Mouse (Mus musculus) kidney, adult 18-20 months (tissue): ENCODE data around the gene Islr.

ENCODE experiments used
- DNase-seq: peaks from one replicate; pipeline ENCODE4 v3.0.0; 2021

The Islr gene

DNA sequence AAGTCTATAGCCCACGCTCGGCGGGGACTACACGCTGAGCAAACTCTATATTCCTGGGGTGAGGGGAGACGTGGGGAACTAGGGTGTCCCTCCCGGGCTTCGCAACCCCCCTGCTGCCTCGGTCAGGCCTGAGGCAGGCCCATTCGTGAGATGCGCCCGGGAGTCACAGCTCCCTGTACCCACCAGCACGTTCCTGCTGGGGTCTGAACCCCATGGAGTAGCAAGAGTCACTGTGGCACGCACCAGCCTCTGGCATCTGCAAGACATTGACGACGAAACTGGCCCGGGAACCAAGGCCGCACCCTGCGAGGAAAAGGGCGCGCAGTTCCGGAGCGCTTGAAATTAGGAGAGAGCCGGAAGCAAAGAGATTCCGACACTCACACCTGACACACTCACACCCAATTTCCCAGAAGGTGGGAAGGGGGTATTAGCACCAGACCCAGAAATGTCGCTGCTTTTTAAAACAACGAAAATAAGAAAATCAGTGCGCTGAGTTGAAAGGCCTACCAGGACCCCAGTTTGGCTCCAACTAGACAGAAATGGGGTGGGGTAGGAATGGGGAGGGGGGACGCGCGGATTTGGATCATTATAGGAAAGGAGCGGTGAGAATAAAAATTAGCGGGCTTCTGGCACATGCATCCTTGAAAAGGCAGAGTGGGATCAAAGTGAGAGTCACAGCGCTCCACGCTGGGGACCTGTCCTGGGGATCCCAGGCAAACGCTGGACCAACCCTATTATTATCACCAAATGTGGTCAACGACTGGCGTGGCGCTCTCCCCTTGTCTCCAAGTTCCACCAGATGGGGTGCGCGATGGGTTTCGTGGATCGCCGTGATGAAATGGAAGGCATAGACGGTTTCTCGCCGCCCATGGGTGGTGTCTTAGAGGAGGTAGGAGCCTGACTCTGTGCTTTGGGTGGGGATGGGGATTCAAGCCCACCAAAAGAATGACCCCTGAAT, 7.2 kb downstream of the Islr start:
- DNase-seq = no peak

DNA sequence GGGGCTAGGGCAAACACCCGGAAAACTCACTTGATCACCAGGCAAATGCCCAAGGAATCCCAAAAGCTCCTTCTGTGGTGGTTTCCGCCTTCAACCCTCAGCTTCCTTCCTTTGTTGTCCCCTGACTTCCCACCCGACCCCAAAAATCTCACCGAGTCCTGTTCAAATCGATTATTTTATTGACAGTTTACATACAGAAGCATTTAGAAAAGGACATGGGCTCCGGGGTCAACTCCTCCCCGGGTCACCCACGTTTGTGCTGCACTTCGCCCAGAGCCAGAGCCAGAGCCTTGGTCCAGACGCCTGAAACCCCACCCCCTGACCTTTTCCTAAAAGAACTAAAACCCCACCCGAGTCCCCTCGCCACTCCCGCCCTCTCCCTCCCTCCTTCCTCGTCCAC, 8.0 kb downstream of the Islr start:
- no peak for DNase-seq

DNA sequence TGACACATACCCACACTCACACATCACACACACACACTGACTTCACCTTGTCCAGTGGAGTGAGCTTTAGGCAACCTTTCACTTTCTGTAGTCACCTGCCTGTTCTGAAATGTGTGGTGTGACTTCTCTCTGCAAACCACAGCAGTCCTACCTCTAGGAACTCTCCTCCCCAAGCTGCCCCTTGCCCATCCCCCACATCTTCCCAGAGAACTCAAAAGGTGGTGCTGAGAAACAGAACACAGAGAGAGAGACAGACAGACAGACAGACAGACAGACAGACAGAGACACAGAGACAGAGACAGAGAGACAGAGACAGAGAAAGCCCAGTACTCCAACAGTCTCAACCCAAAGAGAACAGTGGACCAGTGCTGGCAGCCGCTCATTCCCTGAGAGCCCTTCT, 8.4 kb downstream of the Islr start:
- no peak for DNase-seq

DNA sequence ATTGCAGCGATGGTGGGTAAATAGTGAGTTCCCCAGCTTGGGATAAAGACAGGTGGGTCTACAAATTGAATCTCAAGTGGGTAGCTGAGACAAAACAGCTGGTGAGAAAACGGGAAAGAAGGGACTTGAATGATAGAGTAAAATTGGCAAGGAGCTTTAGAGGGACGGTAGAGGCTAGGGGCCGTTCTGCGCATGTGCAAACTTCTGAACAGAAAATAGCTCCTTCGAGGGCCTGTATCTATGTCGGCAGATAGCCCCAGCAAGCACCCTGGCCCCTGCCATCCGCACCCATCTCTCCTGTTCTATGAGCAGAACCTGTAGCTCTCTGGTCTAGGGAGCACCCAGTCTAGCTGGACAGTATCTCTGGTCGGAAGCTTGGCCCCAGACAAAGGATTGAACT, 9.9 kb downstream of the Islr start:
- no peak for DNase-seq

DNA sequence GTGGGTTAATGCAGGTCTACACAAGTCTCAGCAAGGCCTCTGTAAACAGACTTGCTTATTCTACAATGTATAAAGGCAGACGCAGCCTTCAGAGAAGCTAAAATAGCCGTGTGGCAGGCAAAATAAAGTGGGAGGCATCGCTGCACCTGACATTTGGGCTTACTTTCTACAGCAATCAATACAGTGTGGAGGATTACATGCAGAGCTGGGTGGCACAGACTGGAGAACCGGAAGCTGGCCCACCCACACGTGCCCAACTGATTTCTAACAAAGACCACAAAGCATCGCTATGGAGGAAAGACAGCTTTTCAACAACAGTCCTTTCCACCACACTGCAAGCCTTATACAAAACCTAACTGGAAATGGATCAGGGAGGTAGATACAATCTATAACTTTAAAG, 19.6 kb downstream of the Islr start:
- no peak for DNase-seq

DNA sequence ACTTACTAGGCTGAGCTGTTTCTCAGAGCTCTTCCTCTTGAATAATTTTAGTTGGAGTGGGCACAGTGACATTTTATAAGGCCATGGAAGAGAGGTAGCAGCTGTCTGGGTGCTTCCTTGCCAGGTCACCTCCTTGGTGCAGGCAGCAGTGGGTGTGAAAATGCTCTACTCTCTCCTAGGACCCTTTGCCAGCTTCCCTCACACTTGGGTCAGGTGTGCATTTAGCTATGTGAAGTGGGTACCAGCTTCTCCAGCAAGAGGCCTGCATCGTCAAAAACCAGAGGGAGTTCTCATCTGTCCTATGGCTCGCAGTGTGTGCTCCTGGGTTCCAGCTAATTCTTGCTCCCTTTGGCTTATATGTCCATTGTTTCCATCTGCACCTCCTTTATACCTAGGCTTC, 24.7 kb downstream of the Islr start:
- DNase-seq = no peak

DNA sequence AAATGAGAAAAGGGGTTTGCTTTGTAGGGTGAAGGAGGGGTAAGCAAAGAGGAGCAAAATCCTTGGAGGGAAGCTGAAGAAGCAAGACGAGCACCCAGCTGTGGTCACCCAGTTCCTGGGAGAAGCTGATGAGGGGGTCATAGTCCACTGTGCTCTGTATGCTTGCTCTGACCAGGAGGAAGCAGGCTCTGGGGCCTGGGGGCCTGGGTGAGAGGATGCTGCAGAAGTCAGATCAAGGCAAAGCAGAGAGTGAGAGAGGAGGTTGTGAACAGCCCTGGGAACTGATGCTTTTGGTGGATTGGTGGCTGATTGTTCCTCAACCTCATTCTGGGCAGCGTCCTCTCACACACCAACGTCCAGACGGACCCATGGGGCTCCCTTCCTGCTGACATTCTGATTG, 26.9 kb downstream of the Islr start:
- no peak for DNase-seq

DNA sequence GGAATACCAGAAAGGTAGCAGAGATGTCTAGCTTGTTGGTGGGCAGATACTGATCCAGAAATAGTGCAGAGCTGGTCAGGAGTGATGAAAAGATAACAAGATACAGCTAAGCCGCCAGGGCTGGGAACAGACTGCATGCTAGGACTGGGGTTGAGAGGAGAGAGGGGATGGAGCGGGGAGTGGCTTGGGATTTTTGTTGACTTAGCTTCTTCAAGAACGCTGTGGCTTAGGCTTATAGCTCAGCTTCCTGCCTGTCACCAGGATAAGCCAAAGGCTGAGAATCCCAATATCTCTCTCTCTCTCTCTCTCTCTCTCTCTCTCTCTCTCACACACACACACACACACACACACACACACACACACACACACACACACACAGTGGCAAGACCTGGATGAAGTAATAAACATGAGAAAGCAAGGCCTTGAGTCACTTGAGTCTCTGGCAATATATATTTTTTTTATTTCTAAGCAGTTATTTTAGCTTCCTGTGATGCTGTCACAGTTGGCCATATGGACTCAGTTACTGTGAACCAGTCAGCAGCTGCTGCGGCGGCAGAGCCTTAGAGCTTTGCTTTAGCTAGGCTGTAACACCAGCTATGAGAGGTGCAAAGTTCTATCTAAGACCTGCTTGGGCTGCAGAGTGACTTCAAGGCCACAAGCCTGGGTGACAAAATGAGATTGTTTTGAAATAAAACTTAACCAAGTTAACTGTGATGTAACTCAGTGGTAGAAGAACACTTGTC, 28.2 kb downstream of the Islr start:
- DNase-seq = no peak

DNA sequence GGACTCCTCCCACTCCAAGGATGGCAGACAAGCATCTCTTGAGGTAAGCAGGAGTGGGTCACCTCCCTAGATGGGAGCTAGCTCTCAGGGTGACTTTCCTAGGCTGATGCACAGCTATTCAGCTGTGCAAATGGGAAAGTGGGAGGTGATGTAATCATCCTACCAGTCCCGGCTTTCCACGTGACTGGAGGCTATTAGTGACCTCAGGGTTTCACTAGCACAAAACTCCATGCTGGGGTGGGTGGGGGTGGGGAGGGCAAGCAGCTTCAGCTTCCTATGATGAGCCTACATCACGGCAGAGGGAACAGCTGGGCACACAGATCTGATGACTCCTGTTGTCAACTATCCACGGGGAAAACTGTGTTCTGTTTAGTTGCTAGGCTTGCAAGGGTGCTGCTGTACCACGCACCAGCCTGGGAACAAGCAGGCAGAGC, 29.3 kb downstream of the Islr start:
- no peak for DNase-seq

DNA sequence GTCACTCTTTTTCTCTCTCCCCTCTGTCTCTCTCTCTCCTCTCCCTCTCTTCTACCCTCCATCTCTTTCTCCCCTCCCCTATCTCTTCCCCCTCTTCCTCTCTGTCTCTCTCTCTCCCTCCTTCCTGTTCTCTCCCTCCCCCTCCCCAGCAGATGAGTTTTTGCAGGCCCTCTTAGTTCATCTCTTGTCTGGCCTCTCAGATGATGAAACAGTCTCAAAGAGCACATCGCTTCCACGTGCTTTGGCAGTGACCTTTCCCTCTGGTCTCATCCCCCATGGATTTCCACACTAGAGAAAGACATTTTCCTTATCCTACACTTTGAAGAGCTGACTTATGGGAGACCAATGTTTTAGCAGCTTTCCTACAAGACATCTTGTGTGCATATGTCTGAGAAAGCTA, 31.2 kb downstream of the Islr start:
- DNase-seq = no peak

DNA sequence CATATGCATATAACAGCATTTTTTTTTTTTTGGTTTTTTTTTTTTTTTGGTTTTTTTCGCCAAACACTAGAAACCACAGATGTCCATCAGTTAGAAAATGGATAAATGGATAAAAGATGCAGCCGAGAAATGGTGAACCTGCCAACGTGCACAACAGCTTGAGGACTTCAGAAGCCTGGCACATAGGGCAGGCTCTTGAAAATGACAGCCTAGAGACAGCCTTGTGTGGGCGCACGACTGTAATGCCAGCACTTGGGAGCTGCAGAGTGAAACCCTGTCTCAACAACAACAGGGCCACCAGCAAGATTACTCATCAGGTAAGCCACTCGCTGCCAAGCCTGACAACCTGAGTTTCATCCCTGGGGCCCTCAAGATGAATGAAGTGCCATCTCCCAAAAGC, 34.7 kb downstream of the Islr start:
- DNase-seq = no peak

DNA sequence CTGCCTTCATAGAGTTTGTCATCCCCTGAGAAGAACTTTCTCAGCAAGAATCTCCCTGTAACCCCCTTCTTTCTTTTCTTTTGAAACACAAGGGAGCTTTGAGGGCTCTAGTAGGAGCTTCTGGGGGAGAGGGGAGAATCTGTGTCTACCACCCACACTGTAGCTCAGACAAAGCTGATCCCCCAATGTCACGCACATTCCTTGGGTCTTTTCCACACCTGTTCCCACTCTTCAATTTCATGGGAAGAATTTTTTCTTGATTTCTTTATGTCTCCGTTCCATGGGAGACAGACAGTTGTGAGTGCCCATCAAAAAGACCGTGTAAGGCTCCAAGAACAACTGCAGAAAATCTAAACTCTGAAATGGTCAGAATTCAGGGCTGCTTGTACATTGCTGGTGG, 35.2 kb downstream of the Islr start:
- DNase-seq = no peak

DNA sequence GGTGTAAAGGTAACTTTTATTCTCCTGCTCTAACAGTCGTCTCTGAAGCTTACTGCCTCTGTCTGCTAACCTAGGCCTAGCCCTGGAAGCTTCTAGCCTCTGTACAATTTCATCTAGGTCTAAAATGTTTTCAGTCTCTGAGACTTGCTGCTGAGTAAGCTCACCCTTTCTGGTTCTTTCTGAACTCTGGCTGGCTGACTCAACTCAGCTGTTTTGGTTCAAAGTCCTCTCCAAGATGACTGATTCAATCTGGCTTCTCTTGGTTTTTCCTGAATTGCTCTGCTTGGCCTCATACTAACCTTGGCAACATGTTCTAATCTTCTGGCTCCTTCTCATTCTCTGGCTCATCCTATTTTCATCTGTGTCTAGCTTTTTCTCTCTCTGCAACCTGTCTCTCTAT, 38.3 kb downstream of the Islr start:
- no peak for DNase-seq

DNA sequence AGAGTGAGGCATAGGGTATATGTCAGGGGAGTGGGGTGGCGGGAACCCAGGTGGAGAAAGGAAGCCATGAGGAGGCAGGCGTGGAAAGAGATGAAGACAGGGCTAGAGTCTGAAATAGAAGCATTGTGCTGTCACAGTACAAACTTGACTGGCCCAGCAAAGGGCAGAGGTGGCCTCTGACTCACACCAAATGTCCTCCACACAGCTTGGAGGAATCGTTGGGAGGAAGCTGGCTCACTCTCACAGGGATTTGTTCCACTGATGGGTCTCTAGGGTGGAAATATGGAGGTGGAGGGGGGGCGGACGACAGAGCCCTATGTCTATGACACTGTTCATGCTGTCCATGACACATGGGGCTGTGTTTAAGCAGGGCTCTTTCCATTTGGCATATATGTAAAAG, 41.0 kb downstream of the Islr start:
- DNase-seq = no peak

DNA sequence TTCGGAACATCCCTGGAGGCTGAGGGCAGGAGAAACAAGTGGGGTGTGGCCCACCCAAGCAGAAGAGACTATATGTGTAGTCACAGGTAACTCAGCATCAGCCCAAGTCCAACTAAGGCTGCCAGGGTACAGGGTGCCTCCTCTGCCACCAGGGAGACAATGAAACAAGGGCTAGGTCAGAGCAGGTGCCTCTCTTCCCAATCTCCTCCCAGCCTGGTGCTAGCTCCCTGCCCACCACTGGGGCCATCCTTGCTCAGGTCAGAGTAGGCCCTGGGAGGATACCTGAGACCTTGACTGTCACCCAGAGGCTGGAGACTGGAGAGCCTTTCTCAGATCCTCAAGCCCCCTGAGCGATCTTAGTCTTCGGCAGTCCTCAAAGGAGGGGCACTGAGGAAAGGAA, 41.9 kb downstream of the Islr start:
- no peak for DNase-seq

DNA sequence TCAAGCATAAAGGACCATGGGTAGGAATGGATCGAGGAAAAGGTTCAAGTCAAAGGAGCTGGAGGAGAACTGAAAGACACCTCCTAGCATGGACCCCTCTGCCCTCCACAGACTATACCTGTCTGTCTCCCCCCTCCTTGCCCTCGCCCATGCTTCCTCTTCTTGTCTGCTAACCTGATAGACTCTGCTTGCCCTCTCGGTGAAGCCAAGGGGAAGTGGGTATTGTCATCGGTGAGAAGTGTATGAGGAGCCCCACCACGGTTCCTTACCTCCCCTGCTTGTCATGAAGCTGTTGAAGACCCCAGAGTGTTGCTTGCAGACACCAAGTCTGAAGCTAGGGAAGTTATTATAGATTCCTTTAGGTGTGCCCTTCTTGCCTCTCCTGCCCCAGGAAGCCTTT, 43.8 kb downstream of the Islr start:
- no peak for DNase-seq

DNA sequence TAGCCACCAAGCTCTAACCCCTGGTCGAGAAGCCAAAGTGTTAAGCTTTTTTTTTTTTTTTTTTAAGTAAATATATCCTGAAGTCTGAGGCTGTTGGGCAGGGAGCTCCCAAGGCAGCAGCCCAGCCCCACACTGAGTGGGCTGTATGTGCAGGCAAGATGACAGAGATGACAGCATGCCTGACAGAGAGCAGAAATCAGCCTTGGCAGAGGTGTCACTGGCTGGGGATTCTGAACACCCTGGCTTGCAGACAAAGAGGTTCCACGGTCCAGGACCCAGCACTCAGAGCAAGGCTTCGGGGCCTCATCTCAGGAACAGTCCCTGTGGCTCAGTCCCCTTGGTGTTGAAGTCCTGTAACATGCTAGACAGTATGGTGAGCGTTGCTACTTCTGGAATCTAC, 44.3 kb downstream of the Islr start:
- DNase-seq = no peak

DNA sequence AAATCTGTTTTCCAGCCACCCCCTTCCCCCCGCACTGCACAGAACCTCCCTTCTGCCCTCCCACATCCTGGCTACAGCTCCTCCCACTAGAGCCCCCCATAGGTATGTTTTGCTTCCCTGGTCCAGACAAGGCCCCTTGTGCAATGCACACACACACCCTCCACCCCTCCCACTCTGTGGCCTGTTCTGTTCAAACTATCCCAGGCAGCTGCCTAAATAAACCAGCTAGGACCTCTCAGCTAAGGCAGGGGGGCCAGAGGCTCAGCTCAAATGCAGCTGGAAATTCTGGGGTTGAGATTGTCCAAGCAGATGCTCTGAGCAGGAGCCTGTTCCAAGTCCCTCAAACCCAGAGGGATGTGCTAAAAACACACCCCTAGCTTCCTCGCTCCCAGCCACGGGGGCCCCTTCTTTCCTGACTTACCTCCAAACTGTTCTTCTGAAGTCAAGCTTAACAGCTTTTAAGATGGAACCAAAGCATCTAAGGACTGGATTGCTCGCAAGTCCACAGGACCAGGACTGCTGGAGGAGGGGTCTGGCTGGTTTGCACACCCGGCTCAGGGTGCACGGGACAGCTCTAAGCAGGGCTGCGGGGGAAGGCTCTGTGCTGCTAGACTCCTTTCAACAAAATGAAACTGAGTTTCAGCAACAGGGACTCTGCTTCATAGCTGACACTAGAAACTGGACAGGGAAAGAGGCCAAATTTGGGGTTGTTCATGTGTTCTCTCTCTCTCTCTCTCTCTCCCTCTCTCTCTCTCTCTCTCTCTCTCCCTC, 45.4 kb downstream of the Islr start:
- no peak for DNase-seq

DNA sequence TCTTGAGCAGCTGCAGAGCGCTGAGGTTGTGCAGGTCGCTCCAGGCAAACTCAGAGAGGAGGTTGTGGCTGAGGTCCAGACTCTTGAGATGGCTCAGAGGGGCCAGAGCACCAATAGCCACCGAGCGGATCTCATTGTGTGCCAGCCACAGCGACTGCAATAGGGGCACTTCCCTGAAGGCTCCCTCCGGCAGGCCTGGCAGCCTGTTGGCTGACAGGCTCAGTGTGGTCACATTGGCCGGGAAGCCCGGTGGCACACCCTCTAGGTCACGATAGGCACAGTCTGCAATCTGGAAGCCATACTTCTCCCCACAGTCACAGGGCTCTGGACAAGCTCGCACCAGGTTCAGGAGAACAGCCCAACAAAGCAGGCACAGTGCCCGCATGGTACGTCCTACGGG, 46.3 kb downstream of the Islr start:
- no peak for DNase-seq

DNA sequence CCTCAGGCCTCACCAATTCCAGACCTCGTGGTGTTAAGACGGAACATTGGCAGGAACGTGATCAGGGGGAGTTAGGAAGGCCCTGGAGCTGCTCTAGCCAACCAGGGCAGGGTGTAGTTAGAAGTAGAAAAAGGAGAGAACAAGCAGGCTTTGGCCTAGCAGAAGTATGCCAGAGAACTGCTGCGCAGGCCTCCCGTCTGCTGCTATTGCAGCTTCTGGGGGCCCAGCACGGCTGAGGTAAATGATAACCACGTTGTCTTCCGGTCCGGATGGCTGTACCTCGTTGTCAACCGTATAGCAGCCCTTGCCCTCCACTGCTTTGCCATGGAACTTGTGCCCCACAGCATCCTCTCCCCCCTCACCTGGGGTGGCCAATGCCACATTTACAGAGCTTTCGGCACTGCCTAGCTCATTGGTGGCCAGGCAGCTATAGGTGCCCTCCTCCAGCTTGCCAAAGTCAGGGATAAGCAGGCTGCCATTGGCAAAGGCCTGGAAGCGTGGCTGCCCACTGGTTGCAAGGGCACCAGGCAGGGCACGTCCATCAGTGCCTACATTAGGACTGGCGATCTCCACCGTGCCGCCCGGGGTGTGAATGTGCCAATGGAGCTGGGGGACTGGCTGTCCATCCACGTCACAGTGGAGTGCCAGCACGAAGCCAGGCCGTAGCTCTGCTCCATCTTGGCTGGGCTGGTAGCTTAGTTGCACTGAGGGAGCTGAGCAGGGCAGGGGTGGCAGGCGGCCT, 47.1 kb downstream of the Islr start:
- DNase-seq = no peak

DNA sequence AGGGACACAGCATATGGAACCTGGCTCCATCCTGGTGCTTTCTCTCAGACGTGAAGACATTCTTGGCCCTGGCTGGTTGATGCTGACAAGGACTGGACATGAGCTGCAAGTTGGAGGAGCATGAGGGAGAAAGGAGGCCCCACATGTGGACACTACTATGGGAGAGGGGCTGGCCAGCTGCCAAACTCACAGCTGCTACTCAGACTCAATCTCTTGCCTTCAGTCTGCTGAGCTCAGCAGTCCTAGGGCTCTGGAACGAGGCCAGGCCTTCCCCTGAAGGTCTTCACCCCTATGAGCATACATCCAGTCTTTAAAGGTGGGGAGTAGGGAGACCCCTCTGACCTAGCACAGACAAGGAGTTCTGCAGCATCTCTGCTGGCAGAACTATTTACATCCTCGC, 48.7 kb downstream of the Islr start:
- peak; percentile 39 for DNase-seq

DNA sequence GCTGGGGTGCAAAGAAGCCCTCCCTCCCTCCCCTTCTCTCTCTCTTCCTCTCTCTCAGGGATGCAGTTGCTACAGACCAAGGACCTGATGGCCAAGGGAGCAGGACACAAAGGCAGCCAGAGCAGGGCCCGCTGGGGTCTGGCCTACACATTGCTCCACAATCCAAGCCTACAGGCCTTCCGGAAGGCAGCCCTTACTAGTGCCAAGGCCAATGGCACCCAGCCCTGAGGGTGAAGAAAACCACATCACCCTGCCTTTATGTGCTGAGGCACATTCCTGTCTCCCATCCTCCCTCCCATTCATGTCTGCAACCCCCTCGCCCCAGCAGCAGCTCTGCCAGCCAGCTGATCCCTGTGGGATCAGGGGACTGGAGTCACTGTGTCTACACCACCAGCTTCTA, 51.0 kb downstream of the Islr start:
- no peak for DNase-seq
